Mouse (Mus musculus): ENCODE results near the gene Qser1. TPM values are rescaled to one million over a fixed set of nuclear protein-coding genes. Genes with fewer than 3 reads are reported as not detected.
"Not testable (repeated sequence)": the region's sequence is repeated elsewhere in the genome, so short reads cannot be mapped to it uniquely, and the experiment has no call there.

Gene Qser1
- polyA plus RNA-seq, 1 experiment from 2014 or later, result 13.5 TPM

DNA sequence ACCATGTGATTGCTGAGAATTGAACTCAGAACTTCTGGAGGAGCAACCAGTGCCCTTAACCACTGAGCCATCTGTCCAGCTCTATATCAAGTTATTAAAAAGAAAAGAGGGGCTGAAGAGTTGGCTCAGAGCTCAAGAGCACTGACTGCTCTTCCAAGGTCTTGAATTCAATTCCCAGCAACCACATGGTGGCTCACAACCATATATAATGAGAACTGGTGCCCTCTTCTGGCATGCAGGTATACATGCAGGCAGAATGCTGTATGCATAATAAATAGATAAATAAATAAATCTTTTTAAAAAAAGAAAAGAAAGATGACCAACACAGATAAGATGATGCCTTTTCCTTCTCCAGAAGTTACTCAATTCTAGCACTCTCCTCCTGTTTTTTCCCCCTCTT lies 24.4 kb upstream of the Qser1 start:
- no peaks in the 10 kb centered on the region for H3K4me1 ChIP-seq (ENCODE audit: control insufficient read depth, insufficient read depth, low read length)
- no peak for ATAC-seq
- no peak for DNase-seq (ENCODE audit: low spot score)
- H3K4me3 ChIP-seq (ENCODE audit: low read depth, low read length), result no peak overlapping the region
- no peaks in the 10 kb centered on the region for H3K27me3 ChIP-seq (replicated peaks; ENCODE audit: control insufficient read depth, insufficient read depth, low read length)
- no peak overlapping the region for H3K4me2 ChIP-seq (ENCODE audit: low read length)
- no peak overlapping the region for H3K9ac ChIP-seq (ENCODE audit: low read length)
- H3K9me3 ChIP-seq (replicated peaks; ENCODE audit: control insufficient read depth, low read length), result no peaks in the 10 kb centered on the region
- H3K27ac ChIP-seq (ENCODE audit: low read depth, low read length), result no peak overlapping the region
- no peaks in the 10 kb centered on the region for H3K36me3 ChIP-seq (ENCODE audit: control insufficient read depth, insufficient read depth, low read length)

DNA sequence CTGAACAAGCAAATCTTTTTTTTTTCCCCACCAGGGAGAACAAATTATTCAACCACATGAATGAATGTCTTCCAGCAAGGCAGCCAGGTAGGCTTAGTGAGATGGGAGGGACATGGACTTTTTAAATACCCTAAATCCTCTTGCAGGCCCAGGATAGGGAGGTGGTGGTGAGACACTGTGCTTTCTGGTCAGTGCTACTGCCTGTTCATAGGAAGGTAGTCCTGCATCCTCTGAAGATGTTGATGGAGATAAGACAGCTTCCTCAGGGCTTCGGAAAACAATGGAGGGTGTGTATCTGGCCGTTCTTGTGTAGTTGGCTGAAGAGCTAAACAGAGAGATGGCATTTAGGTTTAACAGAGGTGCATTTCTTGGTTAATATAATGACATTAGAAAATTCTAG lies 15.9 kb upstream of the Qser1 start:
- Histone ChIP-seq H3K27me3 (replicated peaks; ENCODE audit: control insufficient read depth, insufficient read depth, low read length) (no peaks in the 10 kb centered on the region), H3K4me3 (ENCODE audit: low read depth, low read length) (no peak overlapping the region), H3K27ac (ENCODE audit: low read depth, low read length) (no peak overlapping the region), H3K4me1 (ENCODE audit: control insufficient read depth, insufficient read depth, low read length) (no peaks in the 10 kb centered on the region), H3K9ac (ENCODE audit: low read length) (no peak overlapping the region), H3K36me3 (ENCODE audit: control insufficient read depth, insufficient read depth, low read length) (no peaks in the 10 kb centered on the region), H3K4me2 (ENCODE audit: low read length) (no peak overlapping the region), H3K9me3 (replicated peaks; ENCODE audit: control insufficient read depth, low read length) (no peaks in the 10 kb centered on the region)
- ATAC-seq (no peak), DNase-seq (ENCODE audit: low spot score) (no peak)
- WGBS, result 94% methylated on average over 2 of the region's 2 CpGs

DNA sequence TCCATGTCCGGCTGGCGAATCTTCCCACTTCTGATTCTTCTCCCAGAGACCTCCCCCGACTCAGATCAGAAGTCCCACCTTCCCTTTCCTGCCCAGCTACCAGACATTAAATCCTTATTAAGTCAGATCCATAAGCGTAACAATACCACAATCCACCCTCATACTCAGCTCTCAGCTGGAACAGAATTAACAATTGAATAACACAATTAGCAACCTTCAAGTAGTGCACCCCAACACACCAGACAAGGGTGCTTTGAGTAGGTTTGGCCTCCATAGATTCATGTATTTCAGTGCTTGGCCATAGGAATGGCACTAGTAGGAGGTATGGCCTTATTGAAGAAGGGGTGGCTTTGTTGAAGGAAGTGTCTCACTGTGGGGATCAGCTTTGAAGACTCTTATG lies 9.6 kb upstream of the Qser1 start:
- no peaks in the 10 kb centered on the region for H3K36me3 ChIP-seq (ENCODE audit: control insufficient read depth, insufficient read depth, low read length)
- no peaks in the 10 kb centered on the region for H3K9me3 ChIP-seq (replicated peaks; ENCODE audit: control insufficient read depth, low read length)
- no peak overlapping the region for H3K9ac ChIP-seq (ENCODE audit: low read length)
- no peak overlapping the region for H3K4me2 ChIP-seq (ENCODE audit: low read length)
- no peak for DNase-seq (ENCODE audit: low spot score)
- H3K4me3 ChIP-seq (ENCODE audit: low read depth, low read length), result no peak overlapping the region
- ATAC-seq, result no peak
- no peak overlapping the region for H3K27ac ChIP-seq (ENCODE audit: low read depth, low read length)
- H3K4me1 ChIP-seq (ENCODE audit: control insufficient read depth, insufficient read depth, low read length), result no peaks in the 10 kb centered on the region
- H3K27me3 ChIP-seq (replicated peaks; ENCODE audit: control insufficient read depth, insufficient read depth, low read length), result no peaks in the 10 kb centered on the region
- WGBS, result 95% methylated on average over 4 of the region's 4 CpGs

DNA sequence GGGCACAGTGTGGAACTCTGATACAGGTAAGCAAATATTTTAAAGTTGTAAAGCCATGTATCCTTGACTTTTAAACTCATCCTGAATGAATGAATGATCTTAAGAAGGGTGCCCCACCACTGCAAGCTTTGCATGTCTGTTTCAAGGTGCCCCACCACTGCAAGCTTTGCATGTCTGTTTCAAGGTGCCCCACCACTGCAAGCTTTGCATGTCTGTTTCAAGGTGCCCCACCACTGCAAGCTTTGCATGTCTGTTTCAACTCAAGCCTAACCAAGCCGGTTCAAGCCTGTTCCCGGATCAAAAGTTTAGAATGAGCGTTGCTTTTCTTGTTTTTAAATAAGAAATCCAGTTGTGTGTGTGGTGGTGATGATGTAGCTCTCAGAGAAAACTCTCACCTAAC lies 2.2 kb upstream of the Qser1 start:
- not testable (repeated sequence) for H3K36me3 ChIP-seq (ENCODE audit: control insufficient read depth, insufficient read depth, low read length); H3K4me2 ChIP-seq (ENCODE audit: low read length); H3K4me3 ChIP-seq (ENCODE audit: low read depth, low read length); ATAC-seq; H3K9me3 ChIP-seq (replicated peaks; ENCODE audit: control insufficient read depth, low read length); H3K27me3 ChIP-seq (replicated peaks; ENCODE audit: control insufficient read depth, insufficient read depth, low read length); DNase-seq (ENCODE audit: low spot score); H3K27ac ChIP-seq (ENCODE audit: low read depth, low read length); H3K9ac ChIP-seq (ENCODE audit: low read length)
- WGBS, result 87% methylated on average over 3 of the region's 3 CpGs
- peaks cover 12% of the 10 kb centered on the region; the same call in 1 of the 2 replicates for H3K4me1 ChIP-seq (ENCODE audit: control insufficient read depth, insufficient read depth, low read length)

DNA sequence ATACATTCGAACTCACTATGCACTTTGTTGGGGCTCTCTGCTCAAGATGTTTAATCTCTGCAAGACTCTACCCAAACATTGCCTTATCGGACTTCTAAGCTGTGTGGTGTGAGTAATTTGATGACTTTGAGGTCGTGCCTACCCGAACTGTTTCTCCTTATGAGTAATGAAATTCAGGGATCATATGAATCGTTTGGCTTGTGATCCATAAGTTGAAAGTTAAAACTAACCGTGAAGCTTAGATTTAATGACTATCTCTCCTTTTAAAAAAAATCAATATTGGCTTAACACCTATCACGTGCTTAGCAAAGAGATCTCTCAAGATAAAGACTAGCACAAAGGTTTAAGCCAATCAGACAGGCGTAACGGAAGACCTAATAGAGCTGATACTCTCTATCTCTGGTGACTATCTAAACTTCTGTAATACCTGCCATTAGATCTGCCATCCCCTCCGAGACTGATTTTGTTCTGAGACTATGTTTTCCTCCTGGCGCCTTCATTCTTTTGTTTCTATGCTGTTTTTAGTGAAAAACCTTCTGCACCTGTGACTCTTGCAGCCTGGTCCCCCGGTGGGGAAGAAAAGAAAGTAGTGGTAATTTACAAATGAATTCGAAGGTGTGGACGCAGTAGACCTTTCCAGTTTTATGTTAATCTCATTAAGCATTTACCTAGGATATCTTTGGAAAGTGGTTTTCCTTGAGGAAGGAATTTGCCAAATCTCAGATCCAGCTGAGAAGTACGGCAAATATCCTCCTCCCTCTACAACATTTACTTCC lies 1.2 kb upstream of the Qser1 start:
- Histone ChIP-seq H3K4me1 (ENCODE audit: control insufficient read depth, insufficient read depth, low read length) (peaks cover 18% of the 10 kb centered on the region), H3K36me3 (ENCODE audit: control insufficient read depth, insufficient read depth, low read length) (no peaks in the 10 kb centered on the region), H3K4me3 (ENCODE audit: low read depth, low read length) (peak overlapping the region; percentile 88), H3K27ac (ENCODE audit: low read depth, low read length) (peak overlapping the region; percentile 98), H3K4me2 (ENCODE audit: low read length) (peak overlapping the region; percentile 75), H3K27me3 (replicated peaks; ENCODE audit: control insufficient read depth, insufficient read depth, low read length) (no peaks in the 10 kb centered on the region), H3K9me3 (replicated peaks; ENCODE audit: control insufficient read depth, low read length) (no peaks in the 10 kb centered on the region), H3K9ac (ENCODE audit: low read length) (peak overlapping the region; percentile 98)
- WGBS, result 1% methylated on average over 15 of the region's 15 CpGs
- no peak for ATAC-seq
- DNase-seq (ENCODE audit: low spot score), result peak; percentile 20

DNA sequence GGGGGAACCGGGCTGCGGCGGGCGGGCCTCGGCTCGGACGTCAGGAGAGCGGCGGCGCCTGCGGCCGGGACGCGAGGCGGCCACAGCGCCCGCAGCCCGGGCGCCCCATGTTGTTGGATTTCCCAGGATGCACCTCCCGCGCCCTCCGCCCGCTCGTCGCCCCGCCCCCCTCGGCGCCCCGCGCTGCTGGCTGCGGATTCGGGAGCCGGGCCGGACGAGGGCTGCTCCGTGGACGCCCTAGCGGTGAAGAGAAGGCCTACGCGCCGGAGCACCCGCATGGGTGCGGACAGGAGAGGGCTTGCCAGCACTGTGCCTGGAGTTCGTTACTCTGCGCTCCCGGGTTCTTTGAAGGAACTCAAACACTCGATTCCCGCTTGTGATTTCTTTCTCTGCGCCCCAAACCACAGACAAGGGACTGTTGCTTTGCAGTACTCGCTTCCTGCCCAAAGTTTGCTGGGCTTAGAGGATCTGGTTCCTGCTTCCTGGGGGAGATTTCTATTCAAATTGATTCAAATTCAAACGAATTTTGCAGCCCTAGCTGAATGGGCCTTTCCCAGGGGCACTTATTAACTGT lies 393 bp upstream of the Qser1 start:
- DNase-seq (ENCODE audit: low spot score) (peak; percentile 95), ATAC-seq (peak; percentile 94)
- Histone ChIP-seq H3K4me1 (ENCODE audit: control insufficient read depth, insufficient read depth, low read length) (peaks cover 18% of the 10 kb centered on the region), H3K4me2 (ENCODE audit: low read length) (peak overlapping the region; percentile 75), H3K27ac (ENCODE audit: low read depth, low read length) (peak overlapping the region; percentile 98), H3K9me3 (replicated peaks; ENCODE audit: control insufficient read depth, low read length) (no peaks in the 10 kb centered on the region), H3K9ac (ENCODE audit: low read length) (peak overlapping the region; percentile 98), H3K36me3 (ENCODE audit: control insufficient read depth, insufficient read depth, low read length) (no peaks in the 10 kb centered on the region), H3K27me3 (replicated peaks; ENCODE audit: control insufficient read depth, insufficient read depth, low read length) (no peaks in the 10 kb centered on the region), H3K4me3 (ENCODE audit: low read depth, low read length) (peak overlapping the region; percentile 88)
- WGBS, result 1% methylated on average over 23 of the region's 51 CpGs

DNA sequence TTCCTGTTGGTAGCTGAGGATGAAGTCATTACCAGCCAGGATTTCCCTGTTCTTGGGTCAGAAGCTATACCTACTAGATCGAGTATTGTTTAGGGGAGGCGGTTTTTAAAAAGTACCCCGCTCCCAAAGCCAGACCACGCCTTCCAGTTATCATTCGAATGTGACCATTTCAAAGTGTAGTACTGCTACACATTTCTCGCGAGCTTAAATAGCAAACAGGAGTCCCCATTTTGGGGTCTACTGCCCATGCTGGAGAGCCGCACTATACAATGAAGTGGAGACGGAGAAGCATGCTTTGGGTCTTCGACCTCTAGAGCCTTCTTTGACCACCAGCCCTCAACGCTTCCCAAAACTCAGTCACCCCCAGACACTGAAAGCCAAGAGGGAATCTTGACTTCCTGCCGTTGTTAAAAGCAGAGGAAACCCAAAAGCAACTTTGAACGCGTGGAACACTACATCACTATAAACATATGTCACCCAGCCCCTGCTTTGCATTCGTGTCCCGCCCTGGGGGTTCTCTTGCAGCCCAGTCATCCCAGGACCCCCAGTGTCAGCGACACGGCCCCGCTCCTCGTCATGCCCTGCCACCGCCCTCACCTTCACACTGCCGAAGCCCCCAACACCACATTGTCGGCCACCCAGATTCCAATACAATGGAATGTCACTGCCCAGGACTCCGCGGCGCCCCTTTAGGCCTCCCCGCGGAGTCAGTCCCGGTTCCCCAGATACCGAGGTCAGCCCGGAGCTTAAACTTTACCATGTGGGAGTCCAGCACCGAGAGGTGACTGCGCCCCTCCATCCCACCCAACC lies 794 bp downstream of the Qser1 start:
- no peaks in the 10 kb centered on the region for H3K27me3 ChIP-seq (replicated peaks; ENCODE audit: control insufficient read depth, insufficient read depth, low read length)
- peak overlapping the region; percentile 75 for H3K4me2 ChIP-seq (ENCODE audit: low read length)
- ATAC-seq (peak; percentile 13), DNase-seq (ENCODE audit: low spot score) (peak; percentile 72)
- peaks cover 18% of the 10 kb centered on the region for H3K4me1 ChIP-seq (ENCODE audit: control insufficient read depth, insufficient read depth, low read length)
- no peaks in the 10 kb centered on the region for H3K9me3 ChIP-seq (replicated peaks; ENCODE audit: control insufficient read depth, low read length)
- peak overlapping the region; percentile 98 for H3K9ac ChIP-seq (ENCODE audit: low read length)
- under 1% methylated on average over 33 of the region's 33 CpGs for WGBS
- H3K27ac ChIP-seq (ENCODE audit: low read depth, low read length), result peak overlapping the region; percentile 98
- H3K4me3 ChIP-seq (ENCODE audit: low read depth, low read length), result peak overlapping the region; percentile 88
- no peaks in the 10 kb centered on the region for H3K36me3 ChIP-seq (ENCODE audit: control insufficient read depth, insufficient read depth, low read length)

DNA sequence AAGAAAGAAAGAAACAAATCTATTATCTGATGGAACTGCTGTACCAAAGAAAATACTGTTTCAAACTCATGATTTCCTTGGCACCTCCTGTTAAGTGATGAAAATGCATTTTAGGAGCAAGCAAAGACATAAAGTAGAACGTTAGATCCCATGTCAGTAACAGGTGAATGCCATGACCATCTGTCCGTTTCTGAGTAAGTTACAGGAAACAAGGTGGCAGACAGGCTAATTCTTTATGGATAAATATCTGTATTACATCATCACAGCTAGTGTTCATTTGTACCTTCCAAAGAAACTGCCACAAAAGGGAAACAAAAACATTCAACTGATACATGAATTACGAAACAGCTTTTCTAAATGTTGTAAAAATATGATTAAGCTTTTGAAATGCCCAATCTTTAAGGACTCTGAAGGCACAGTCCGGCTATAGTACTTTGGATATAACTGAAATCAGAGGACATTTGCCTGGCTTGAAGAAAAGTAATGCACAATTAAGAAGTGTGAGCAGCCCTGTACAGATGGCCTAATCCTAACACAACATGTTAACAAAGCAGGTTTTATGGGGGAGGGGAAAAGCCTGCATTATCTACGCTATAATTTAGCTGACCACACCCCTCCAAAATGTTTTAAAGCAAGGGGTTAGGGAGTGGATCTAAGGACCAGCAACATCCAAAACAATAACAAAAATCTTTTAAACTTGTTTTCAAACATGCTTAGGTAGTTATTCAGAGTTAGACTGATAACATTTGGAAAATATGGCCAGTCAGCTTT lies 2.2 kb downstream of the Qser1 start:
- peak; percentile 83 for DNase-seq (ENCODE audit: low spot score)
- Histone ChIP-seq H3K9me3 (replicated peaks; ENCODE audit: control insufficient read depth, low read length) (no peaks in the 10 kb centered on the region), H3K9ac (ENCODE audit: low read length) (peak overlapping the region; percentile 10; the same call in 1 of the 2 replicates), H3K4me2 (ENCODE audit: low read length) (peak overlapping the region; percentile 75), H3K4me1 (ENCODE audit: control insufficient read depth, insufficient read depth, low read length) (peaks cover 18% of the 10 kb centered on the region), H3K27me3 (replicated peaks; ENCODE audit: control insufficient read depth, insufficient read depth, low read length) (no peaks in the 10 kb centered on the region), H3K27ac (ENCODE audit: low read depth, low read length) (peak overlapping the region; percentile 60), H3K36me3 (ENCODE audit: control insufficient read depth, insufficient read depth, low read length) (0 out of 2 replicates have a peak, but pooled peaks cover 2% of the 10 kb centered on the region), H3K4me3 (ENCODE audit: low read depth, low read length) (peak overlapping the region; percentile 88)
- peak; percentile 11; the same call in 1 of the 2 replicates for ATAC-seq
- 20% methylated on average over 5 of the region's 5 CpGs for WGBS

Measured in forebrain, embryonic 14.5 days (tissue).